Mouse (Mus musculus) heart, adult 2 months (tissue): ENCODE results near the gene Poc1a.

Experiments used
- CTCF ChIP-seq: fragments of 200-600 bp; IDR thresholded peaks from 2 replicates; pipeline ENCODE4 v1.8.1; 2022; ENCODE audit warnings: antibody characterized with exemption, mild to moderate bottlenecking, moderate library complexity
- EP300 ChIP-seq: fragments of 200-500 bp; IDR thresholded peaks from 2 replicates; pipeline ENCODE4 v1.6.1; 2011; ENCODE audit warnings: low read depth, low read length, control low read depth; ENCODE audit not compliant: insufficient read depth

DNA sequence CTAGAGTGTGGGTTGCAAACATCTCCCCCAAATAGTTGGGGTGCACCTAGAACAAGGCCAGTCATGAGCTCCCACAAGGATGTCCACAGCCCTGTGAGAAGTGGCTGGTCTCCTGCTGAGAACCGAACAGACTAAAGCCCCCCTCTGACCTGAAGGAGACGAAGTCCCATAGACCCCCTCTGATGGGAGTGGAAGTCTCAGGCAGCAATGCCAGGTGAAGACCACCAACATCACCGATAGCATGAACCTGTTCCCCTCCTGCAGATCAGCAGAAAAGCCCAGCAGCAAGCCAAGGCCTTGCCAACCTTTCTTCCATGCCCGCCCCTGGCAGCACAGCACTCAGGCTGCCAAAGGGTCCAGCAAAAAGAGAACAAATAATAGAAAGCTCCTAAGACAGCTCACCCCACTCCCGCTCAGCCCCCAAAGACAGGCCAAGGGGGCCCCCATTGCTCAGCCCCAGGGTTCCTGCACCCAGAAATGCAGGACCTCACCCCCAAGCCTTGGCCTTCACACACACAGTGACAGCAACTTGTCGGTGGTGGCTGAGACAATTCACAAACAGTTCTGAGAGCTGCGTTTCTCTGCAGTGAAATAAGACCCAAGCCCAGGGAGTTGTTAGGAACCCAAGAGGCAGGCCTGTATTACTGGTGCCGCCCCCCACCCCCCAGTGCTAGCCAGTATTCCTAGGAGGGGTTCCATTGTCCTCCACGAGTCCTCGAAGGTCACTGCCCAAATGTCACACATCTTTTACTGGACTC is 74.5 kb downstream of the Poc1a start:
- TF ChIP-seq EP300 = no peak
- TF ChIP-seq CTCF = no peak
